Mouse (Mus musculus) hindbrain, embryonic 16.5 days (tissue): ENCODE data around the gene H2-T22. TPM values are rescaled to one million over a fixed set of nuclear protein-coding genes. Genes with fewer than 3 reads are reported as not detected.
"Not testable (repeated sequence)": the region's sequence is repeated elsewhere in the genome, so short reads cannot be mapped to it uniquely, and the experiment has no call there.

Experiments
- ATAC-seq: fragments of 200-750 bp; cut with Nextera tagmentation; 2 replicates; pipeline ENCODE4 v1.8.0; 2017; ENCODE audit warnings: moderate TSS enrichment, moderate library complexity
- H3K27ac ChIP-seq: fragments of 300-500 bp; sonication (generic); 2 replicates; pipeline ENCODE4 v1.5.1; 2014; ENCODE audit warnings: low read depth, mild to moderate bottlenecking, control low read depth, low read length, moderate library complexity
- H3K27me3 ChIP-seq: fragments of 300-500 bp; sonication (generic); replicated peaks from 2 replicates; pipeline ENCODE4 v1.6.1; 2014; ENCODE audit warnings: low read length; ENCODE audit not compliant: control insufficient read depth, insufficient read depth
- H3K36me3 ChIP-seq: fragments of 300-500 bp; sonication (generic); 2 replicates; pipeline ENCODE4 v1.6.1; 2014; ENCODE audit warnings: mild to moderate bottlenecking, low read length, moderate library complexity, mixed read lengths; ENCODE audit not compliant: control insufficient read depth, insufficient read depth
- H3K4me1 ChIP-seq: fragments of 300-500 bp; sonication (generic); 2 replicates; pipeline ENCODE4 v1.6.1; 2014; ENCODE audit warnings: low read depth, low read length; ENCODE audit not compliant: control insufficient read depth, insufficient read depth
- H3K4me2 ChIP-seq: fragments of 300-500 bp; sonication (generic); 2 replicates; pipeline ENCODE4 v1.6.1; 2014; ENCODE audit warnings: mild to moderate bottlenecking, low read length, control low read depth, moderate library complexity
- H3K4me3 ChIP-seq: fragments of 300-500 bp; sonication (generic); 2 replicates; pipeline ENCODE4 v1.5.1; 2014; ENCODE audit warnings: mild to moderate bottlenecking, low read length, control low read depth, moderate library complexity
- H3K9ac ChIP-seq: fragments of 300-500 bp; sonication (generic); 2 replicates; pipeline ENCODE4 v1.6.1; 2014; ENCODE audit warnings: low read depth, mild to moderate bottlenecking, control low read depth, low read length, moderate library complexity
- H3K9me3 ChIP-seq: fragments of 300-500 bp; sonication (generic); 2 replicates; pipeline ENCODE4 v1.6.1; 2014; ENCODE audit warnings: mild to moderate bottlenecking, low read length, moderate library complexity; ENCODE audit not compliant: control insufficient read depth
- WGBS: fragments of 180-500 bp; shearing (Covaris S2); extraction: QIAGEN DNeasy Blood & Tissue Kit; methylation state at CpG from one replicate; pipeline ENCODE4 v1.1.7; 2014; 5-methylcytosine and 5-hydroxymethylcytosine counted together
- polyA plus RNA-seq: library from polyadenylated mRNA; unstranded; fragments of >200 nt; fragmentation: Nextera tagmentation; extraction: Ambion mirVana; gene quantifications from 2 replicates; pipeline ENCODE4 v1.2.1, GENCODE M21; 2015

Gene H2-T22
- polyA plus RNA-seq, 1 experiment from 2014 or later: 9.2 TPM

GRCm38 (mm10) chr17:36030703-36031582 lies 11.6 kb downstream of the H2-T22 start:
- WGBS: 36% methylated on average over 8 of the region's 8 CpGs
- not testable (repeated sequence) for H3K36me3 ChIP-seq, H3K27ac ChIP-seq, H3K4me1 ChIP-seq, H3K9me3 ChIP-seq, H3K27me3 ChIP-seq
- ATAC-seq: peak; percentile 6; the same call in 1 of the 2 replicates
- Histone ChIP-seq H3K9ac (peak overlapping the region; percentile 25), H3K4me2 (peak overlapping the region; percentile 85), H3K4me3 (peak overlapping the region; percentile 46)

GRCm38 (mm10) chr17:36030046-36030702 lies 12.4 kb downstream of the H2-T22 start:
- ATAC-seq, H3K4me2 ChIP-seq, H3K4me3 ChIP-seq, H3K9me3 ChIP-seq, H3K27me3 ChIP-seq, H3K9ac ChIP-seq, H3K4me1 ChIP-seq, H3K36me3 ChIP-seq, H3K27ac ChIP-seq: not testable (repeated sequence)
- WGBS: 75% methylated on average over 2 of the region's 4 CpGs

DNA sequence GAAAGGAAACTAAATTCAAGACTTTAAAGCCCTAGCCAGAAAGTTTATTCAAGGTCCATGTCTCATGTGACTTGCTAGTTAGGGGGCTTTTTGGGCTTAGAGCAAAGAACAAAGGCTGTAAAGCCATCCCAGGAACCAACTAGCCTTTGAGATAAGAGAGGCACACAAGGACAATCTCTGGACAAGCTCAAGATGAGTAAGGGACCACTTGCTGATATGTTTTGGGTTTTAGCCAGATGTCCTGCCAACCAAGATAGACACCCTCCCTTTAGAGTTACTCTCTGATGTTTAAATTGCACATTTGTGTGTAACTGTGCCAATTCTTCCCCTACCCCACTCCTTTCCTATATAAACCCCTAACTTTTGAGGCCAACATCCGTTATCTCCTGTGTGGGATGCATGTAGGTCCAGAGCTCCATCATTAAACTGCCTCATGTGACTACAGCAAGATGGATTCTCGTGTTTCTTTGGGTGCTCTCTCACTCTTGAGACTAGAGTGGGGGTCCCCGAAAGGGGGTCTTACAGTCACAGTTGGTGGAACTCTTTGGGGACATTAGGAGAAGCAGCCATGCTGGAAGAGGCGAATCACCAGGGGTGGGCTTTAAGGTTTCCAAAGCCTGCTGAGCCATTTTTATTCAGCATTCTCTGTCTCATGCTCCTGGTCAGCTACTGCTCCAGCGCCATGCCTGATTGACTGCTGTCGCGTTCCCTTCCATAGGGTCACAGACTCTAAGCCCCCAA lies 13.5 kb downstream of the H2-T22 start:
- 79% methylated on average over 7 of the region's 7 CpGs for WGBS
- no peak for ATAC-seq
- H3K4me1 ChIP-seq: 0 out of 2 replicates have a peak, but pooled peaks cover 2% of the 10 kb centered on the region

GRCm38 (mm10) chr17:36027663-36028062 lies 14.9 kb downstream of the H2-T22 start:
- H3K27ac ChIP-seq: no peak overlapping the region
- H3K27me3 ChIP-seq: no peaks in the 10 kb centered on the region
- 0 out of 2 replicates have a peak, but pooled peaks cover 2% of the 10 kb centered on the region for H3K4me1 ChIP-seq
- H3K36me3 ChIP-seq: no peaks in the 10 kb centered on the region
- H3K4me3 ChIP-seq: no peak overlapping the region
- no peak for ATAC-seq
- H3K9me3 ChIP-seq: no peaks in the 10 kb centered on the region
- H3K9ac ChIP-seq: no peak overlapping the region
- 88% methylated on average over 4 of the region's 4 CpGs for whole genome bisulfite sequencing
- no peak overlapping the region for H3K4me2 ChIP-seq

More for the DNA sequence above, 13.5 kb downstream of the H2-T22 start:
- Histone ChIP-seq H3K27me3 (no peaks in the 10 kb centered on the region), H3K9me3 (no peaks in the 10 kb centered on the region), H3K27ac (no peak overlapping the region), H3K36me3 (no peaks in the 10 kb centered on the region), H3K4me3 (no peak overlapping the region), H3K9ac (no peak overlapping the region), H3K4me2 (no peak overlapping the region)

DNA sequence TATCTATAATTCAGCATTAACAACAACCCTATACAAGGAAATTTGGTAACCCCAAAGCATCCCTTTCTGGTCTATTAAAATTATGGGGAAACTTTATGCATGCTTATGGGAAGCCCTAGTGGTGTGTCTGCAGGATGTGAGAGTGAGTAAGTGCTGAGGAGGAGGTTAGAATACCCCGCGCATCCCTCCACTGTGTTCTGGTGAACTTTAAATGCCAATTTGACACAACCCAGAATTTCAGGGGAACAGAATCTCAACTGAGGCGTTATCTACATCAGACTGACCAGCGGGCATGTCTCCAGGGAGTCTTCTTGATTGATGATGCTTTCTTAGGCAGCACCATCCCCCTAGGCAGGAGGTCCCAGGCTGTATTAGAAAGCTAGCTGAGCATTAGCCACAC lies 16.6 kb downstream of the H2-T22 start:
- H3K27ac ChIP-seq: no peak overlapping the region
- WGBS: 62% methylated on average over 4 of the region's 4 CpGs
- no peak for ATAC-seq
- no peaks in the 10 kb centered on the region for H3K36me3 ChIP-seq
- no peaks in the 10 kb centered on the region for H3K9me3 ChIP-seq
- no peak overlapping the region for H3K4me3 ChIP-seq
- no peak overlapping the region for H3K4me2 ChIP-seq
- H3K9ac ChIP-seq: no peak overlapping the region
- no peaks in the 10 kb centered on the region for H3K4me1 ChIP-seq
- no peaks in the 10 kb centered on the region for H3K27me3 ChIP-seq

GRCm38 (mm10) chr17:36025197-36025596 lies 17.4 kb downstream of the H2-T22 start:
- ATAC-seq: no peak
- Histone ChIP-seq H3K4me2 (no peak overlapping the region), H3K27me3 (no peaks in the 10 kb centered on the region), H3K9ac (no peak overlapping the region), H3K9me3 (no peaks in the 10 kb centered on the region), H3K4me3 (no peak overlapping the region), H3K27ac (no peak overlapping the region), H3K36me3 (no peaks in the 10 kb centered on the region), H3K4me1 (no peaks in the 10 kb centered on the region)
- 61% methylated on average over 5 of the region's 5 CpGs for WGBS

DNA sequence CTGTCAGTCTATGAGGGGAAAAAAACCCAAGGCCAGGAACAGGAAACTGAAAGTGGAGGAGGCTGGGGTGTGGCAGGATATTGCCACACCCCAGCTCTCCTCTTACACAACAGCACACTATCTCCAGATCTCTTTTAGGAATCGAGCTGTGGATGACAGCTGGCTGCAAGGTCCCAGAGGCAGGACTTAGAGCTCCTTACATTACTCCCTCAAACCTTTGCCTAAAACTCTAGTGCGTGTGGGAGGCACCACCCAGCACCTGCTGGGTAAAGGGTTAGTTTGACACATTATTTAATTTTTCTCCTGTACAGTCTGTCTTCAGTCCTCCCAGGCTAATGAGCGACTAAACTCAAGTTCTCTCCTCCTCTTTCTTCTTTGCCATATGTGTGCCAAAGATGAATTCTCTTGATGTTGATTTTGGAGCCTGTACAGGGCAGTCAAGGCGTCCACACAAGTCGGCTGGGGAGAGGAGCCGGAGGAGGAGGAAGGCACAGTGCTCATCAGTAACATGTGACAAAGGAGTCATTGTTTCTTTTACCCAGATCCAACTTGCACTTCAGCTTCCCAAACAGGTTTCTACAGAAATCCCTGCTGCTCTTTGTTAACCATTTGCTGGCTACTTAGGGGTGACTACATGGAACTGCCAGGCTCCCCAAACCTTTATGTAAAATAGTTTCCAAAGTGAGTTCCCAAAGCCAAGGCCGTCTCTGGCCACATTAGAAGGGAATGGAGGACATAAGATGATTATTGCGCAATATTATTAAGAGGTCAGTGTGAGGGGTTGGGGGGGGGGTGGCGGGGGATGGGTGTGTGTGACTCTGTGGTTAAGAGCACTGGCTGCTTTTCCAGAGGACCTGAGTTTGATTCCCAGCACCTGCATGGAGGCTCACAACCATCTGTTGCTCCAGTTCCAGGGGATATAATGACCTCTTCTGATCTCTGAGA lies 18.6 kb downstream of the H2-T22 start:
- no peak overlapping the region for H3K4me2 ChIP-seq
- H3K36me3 ChIP-seq: no peaks in the 10 kb centered on the region
- H3K27ac ChIP-seq: no peak overlapping the region
- ATAC-seq: no peak
- no peaks in the 10 kb centered on the region for H3K4me1 ChIP-seq
- no peak overlapping the region for H3K9ac ChIP-seq
- no peaks in the 10 kb centered on the region for H3K9me3 ChIP-seq
- 69% methylated on average over 9 of the region's 9 CpGs for WGBS
- no peaks in the 10 kb centered on the region for H3K27me3 ChIP-seq
- H3K4me3 ChIP-seq: no peak overlapping the region

- H3K4me3 ChIP-seq: no peak overlapping the region
- no peaks in the 10 kb centered on the region for H3K9me3 ChIP-seq
- no peaks in the 10 kb centered on the region for H3K36me3 ChIP-seq
- H3K27ac ChIP-seq: no peak overlapping the region
- no peak overlapping the region for H3K4me2 ChIP-seq
- ATAC-seq: no peak
- no peak overlapping the region for H3K9ac ChIP-seq
- H3K27me3 ChIP-seq: no peaks in the 10 kb centered on the region
- H3K4me1 ChIP-seq: no peaks in the 10 kb centered on the region
- 92% methylated on average over 6 of the region's 6 CpGs for WGBS
These were observed 19.6 kb downstream of the H2-T22 start for GRCm38 (mm10) chr17:36022922-36023321.
